Mouse (Mus musculus): Measurements from ENCODE around the gene Tdrd9. TPM values are rescaled to one million over a fixed set of nuclear protein-coding genes. Genes with fewer than 3 reads are reported as not detected.
A peak's percentile ranks its signal among the peaks of the same experiment; 100 is the strongest.

Gene Tdrd9
- polyA plus RNA-seq, 1 experiment from 2014 or later: not detected

DNA sequence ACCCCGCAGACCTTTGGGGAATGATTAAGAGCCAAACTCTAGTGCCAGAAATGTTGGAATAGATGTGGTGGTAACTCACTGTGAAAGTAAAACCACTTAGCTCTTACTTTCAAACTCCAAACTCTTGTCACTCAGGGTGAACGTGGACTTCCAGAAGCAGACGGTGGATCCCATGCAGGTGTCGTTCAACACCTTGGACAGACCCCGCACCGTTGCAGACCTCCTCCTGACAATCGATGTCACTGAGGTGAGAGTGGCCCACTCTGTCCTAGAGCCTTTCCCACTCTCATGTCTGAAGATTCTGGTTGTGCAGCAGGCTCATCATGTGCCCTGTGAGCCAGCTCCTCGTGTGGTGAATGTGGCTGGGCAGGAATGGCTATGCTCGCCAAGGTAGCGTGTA, 67.8 kb downstream of the Tdrd9 start:
- 83% methylated on average over 10 of the region's 10 CpGs for WGBS
- Histone ChIP-seq H3K36me3 (no peaks in the 10 kb centered on the region), H3K4me1 (no peaks in the 10 kb centered on the region), H3K4me3 (no peak overlapping the region), H3K27ac (no peak overlapping the region), H3K27me3 (no peaks in the 10 kb centered on the region), H3K9ac (no peak overlapping the region), H3K9me3 (no peaks in the 10 kb centered on the region), H3K4me2 (no peak overlapping the region)
- no peak for ATAC-seq (ENCODE audit: borderline replicate concordance, extremely low read depth, low FRiP score, low TSS enrichment)

GRCm38 (mm10) chr12:112042681-112043080, 71.3 kb downstream of the Tdrd9 start:
- Histone ChIP-seq H3K4me2 (no peak overlapping the region), H3K27me3 (no peaks in the 10 kb centered on the region), H3K4me3 (no peak overlapping the region), H3K4me1 (no peaks in the 10 kb centered on the region), H3K36me3 (no peaks in the 10 kb centered on the region), H3K9ac (no peak overlapping the region), H3K27ac (no peak overlapping the region), H3K9me3 (no peaks in the 10 kb centered on the region)
- WGBS: 79% methylated on average over 14 of the region's 14 CpGs
- no peak for ATAC-seq (ENCODE audit: borderline replicate concordance, extremely low read depth, low FRiP score, low TSS enrichment)

DNA sequence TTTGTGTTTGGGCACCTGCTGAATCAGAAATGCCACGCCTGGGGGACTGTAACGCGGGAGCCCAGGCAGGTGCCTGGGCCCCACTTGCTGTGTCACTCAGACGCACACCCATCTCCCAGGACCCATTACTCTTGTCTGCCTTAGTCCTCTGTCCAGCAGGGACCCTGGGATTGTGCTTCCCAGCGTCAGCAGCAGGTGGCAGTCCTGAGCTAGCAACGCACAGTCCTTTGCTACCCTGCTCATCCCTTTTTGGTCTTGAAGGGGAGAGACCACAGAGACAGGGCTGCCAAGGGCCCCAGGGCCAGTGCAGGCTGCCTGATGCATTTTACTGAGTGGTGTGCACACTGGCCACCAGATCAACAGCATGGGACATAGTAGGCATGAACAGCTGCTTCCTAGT, 106.3 kb downstream of the Tdrd9 start:
- Histone ChIP-seq H3K4me1 (no peaks in the 10 kb centered on the region), H3K9ac (no peak overlapping the region), H3K27me3 (no peaks in the 10 kb centered on the region), H3K27ac (no peak overlapping the region), H3K9me3 (no peaks in the 10 kb centered on the region), H3K4me2 (no peak overlapping the region), H3K4me3 (no peak overlapping the region), H3K36me3 (no peaks in the 10 kb centered on the region)
- WGBS: 2% methylated on average over 6 of the region's 6 CpGs
- ATAC-seq (ENCODE audit: borderline replicate concordance, extremely low read depth, low FRiP score, low TSS enrichment): peak; percentile 64; the same call in 1 of the 2 replicates

- Histone ChIP-seq H3K9me3 (no peaks in the 10 kb centered on the region), H3K27me3 (no peaks in the 10 kb centered on the region), H3K4me3 (no peak overlapping the region), H3K4me1 (no peaks in the 10 kb centered on the region), H3K36me3 (no peaks in the 10 kb centered on the region), H3K4me2 (no peak overlapping the region), H3K27ac (no peak overlapping the region), H3K9ac (no peak overlapping the region)
- 72% methylated on average over 8 of the region's 8 CpGs for WGBS
- ATAC-seq (ENCODE audit: borderline replicate concordance, extremely low read depth, low FRiP score, low TSS enrichment): no peak
Observed at GRCm38 (mm10) chr12:112079911-112080310, 108.6 kb downstream of the Tdrd9 start.

GRCm38 (mm10) chr12:112080911-112081310, 109.6 kb downstream of the Tdrd9 start:
- Histone ChIP-seq H3K4me2 (no peak overlapping the region), H3K36me3 (no peaks in the 10 kb centered on the region), H3K4me1 (no peaks in the 10 kb centered on the region), H3K9ac (no peak overlapping the region), H3K27ac (no peak overlapping the region), H3K4me3 (no peak overlapping the region), H3K9me3 (no peaks in the 10 kb centered on the region), H3K27me3 (no peaks in the 10 kb centered on the region)
- WGBS: 81% methylated on average over 4 of the region's 4 CpGs
- no peak for ATAC-seq (ENCODE audit: borderline replicate concordance, extremely low read depth, low FRiP score, low TSS enrichment)

- no peak overlapping the region for H3K4me3 ChIP-seq
- no peaks in the 10 kb centered on the region for H3K36me3 ChIP-seq
- no peak for ATAC-seq (ENCODE audit: borderline replicate concordance, extremely low read depth, low FRiP score, low TSS enrichment)
- no peaks in the 10 kb centered on the region for H3K9me3 ChIP-seq
- H3K9ac ChIP-seq: no peak overlapping the region
- no peaks in the 10 kb centered on the region; the same call in 1 of the 2 replicates for H3K4me1 ChIP-seq
- 32% methylated on average over 1 of the region's 1 CpGs for whole genome bisulfite sequencing
- H3K4me2 ChIP-seq: no peak overlapping the region
- H3K27ac ChIP-seq: no peak overlapping the region
- no peaks in the 10 kb centered on the region for H3K27me3 ChIP-seq
Observed at GRCm38 (mm10) chr12:112082241-112082640, 110.9 kb downstream of the Tdrd9 start.

- no peaks in the 10 kb centered on the region for H3K36me3 ChIP-seq
- no peak overlapping the region for H3K4me3 ChIP-seq
- no peak overlapping the region for H3K4me2 ChIP-seq
- no peaks in the 10 kb centered on the region for H3K9me3 ChIP-seq
- ATAC-seq (ENCODE audit: borderline replicate concordance, extremely low read depth, low FRiP score, low TSS enrichment): no peak
- no peak overlapping the region for H3K27ac ChIP-seq
- H3K27me3 ChIP-seq: peaks cover 5% of the 10 kb centered on the region; the same call in 1 of the 2 replicates
- WGBS: 72% methylated on average over 3 of the region's 3 CpGs
- H3K4me1 ChIP-seq: no peaks in the 10 kb centered on the region; the same call in 1 of the 2 replicates
- H3K9ac ChIP-seq: no peak overlapping the region
Observed at GRCm38 (mm10) chr12:112086250-112086649, 114.9 kb downstream of the Tdrd9 start.

DNA sequence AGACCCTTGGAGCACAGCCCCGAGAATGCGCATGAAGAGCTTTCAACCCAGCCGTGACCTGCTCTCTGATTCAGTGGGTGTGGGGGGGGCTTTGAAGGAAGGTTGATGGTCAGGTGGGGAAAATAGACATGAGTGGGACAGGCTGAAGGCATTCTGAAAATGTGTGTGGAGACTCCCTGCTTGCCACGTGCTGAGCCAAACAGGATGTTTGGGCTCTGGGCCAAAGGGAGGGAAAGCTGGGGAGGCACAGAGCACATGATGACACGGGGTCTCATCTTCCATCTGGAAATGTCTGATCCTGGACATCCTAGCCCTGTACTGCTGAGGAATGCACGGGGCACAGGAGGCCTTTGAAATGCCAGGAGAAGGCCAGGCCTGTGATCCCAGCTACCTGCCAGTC, 115.4 kb downstream of the Tdrd9 start:
- 37% methylated on average over 6 of the region's 6 CpGs for WGBS
- Histone ChIP-seq H3K36me3 (no peaks in the 10 kb centered on the region), H3K9ac (no peak overlapping the region), H3K4me1 (no peaks in the 10 kb centered on the region; the same call in 1 of the 2 replicates), H3K27ac (no peak overlapping the region), H3K27me3 (peaks cover 10% of the 10 kb centered on the region), H3K4me3 (no peak overlapping the region), H3K4me2 (no peak overlapping the region), H3K9me3 (no peaks in the 10 kb centered on the region)
- ATAC-seq (ENCODE audit: borderline replicate concordance, extremely low read depth, low FRiP score, low TSS enrichment): no peak

DNA sequence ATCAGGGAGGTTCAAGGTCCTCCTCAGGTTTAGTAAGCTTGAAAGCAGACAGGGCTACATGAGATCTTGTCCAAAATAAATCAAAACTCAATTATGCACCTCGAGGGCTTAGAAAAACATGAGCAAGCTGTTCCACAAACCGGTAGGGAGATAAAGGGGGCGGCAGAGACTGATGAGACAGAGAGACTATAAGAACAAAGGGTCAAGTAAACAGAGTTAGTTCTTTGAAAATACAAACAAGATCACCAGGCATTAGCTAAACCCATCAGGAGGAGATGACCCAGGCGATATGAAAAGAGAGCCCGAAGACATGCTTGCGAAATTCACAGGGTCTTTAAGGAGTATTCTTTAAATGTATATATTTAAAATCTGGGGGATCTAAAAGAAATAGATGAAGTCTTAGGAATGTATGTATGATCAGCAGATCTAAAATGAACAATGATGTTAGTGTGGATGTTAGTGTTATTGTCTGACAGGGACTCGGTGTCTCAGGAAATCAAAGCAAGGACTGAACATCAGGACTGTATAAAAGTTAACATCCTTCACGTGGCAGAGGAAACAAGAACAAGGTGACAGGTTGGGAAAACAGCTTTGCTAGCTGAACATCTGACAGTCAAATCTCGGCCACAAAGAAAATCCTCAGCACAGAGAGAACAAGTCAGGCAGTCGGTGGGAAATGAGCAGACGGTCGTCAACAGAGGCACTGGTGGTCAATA, 117.4 kb downstream of the Tdrd9 start:
- Histone ChIP-seq H3K4me3 (no peak overlapping the region), H3K27me3 (peaks cover 14% of the 10 kb centered on the region), H3K9ac (no peak overlapping the region), H3K4me1 (no peaks in the 10 kb centered on the region; the same call in 1 of the 2 replicates), H3K4me2 (no peak overlapping the region), H3K36me3 (no peaks in the 10 kb centered on the region), H3K27ac (no peak overlapping the region), H3K9me3 (no peaks in the 10 kb centered on the region)
- no peak for ATAC-seq (ENCODE audit: borderline replicate concordance, extremely low read depth, low FRiP score, low TSS enrichment)
- WGBS: 21% methylated on average over 12 of the region's 12 CpGs

GRCm38 (mm10) chr12:112091054-112091453, 119.7 kb downstream of the Tdrd9 start:
- H3K4me2 ChIP-seq: no peak overlapping the region

DNA sequence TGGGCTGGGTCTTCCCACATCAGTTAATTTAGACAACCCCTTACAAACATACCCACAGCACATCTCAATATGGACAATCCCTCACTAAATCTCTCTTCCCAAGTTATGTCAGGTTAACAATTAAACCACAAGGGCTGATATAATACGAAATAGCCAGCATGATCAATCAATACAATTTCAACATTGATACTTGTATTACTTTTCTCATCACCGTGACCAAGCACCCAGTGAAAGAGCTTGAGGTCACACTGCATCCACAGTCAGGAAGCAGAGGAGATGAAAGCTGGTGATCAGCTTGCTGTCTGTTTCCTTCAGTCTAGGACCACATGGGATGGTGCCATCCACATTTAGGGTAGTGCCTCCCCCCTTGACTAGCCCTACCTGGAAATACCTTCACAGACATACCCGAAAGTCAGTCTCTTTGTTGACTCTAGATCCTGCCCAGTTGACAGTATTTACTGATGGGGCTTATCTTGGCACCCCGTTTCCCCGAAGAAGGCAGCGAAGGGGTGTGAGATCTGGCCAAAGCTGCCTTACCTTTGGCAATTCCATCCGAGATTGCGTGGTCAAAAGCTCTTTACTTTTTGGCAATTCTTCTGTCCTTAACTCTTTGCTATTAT, 123.0 kb downstream of the Tdrd9 start:
- 44% methylated on average over 8 of the region's 8 CpGs for WGBS
- Histone ChIP-seq H3K9me3 (no peaks in the 10 kb centered on the region), H3K4me1 (peaks cover 11% of the 10 kb centered on the region), H3K4me3 (no peak overlapping the region), H3K27me3 (peaks cover 14% of the 10 kb centered on the region), H3K27ac (no peak overlapping the region), H3K4me2 (no peak overlapping the region), H3K9ac (no peak overlapping the region), H3K36me3 (no peaks in the 10 kb centered on the region)
- ATAC-seq (ENCODE audit: borderline replicate concordance, extremely low read depth, low FRiP score, low TSS enrichment): no peak

More at GRCm38 (mm10) chr12:112091054-112091453, 119.7 kb downstream of the Tdrd9 start:
- 6% methylated on average over 12 of the region's 12 CpGs for WGBS
- no peaks in the 10 kb centered on the region for H3K9me3 ChIP-seq
- no peak overlapping the region for H3K27ac ChIP-seq
- H3K9ac ChIP-seq: no peak overlapping the region
- no peaks in the 10 kb centered on the region for H3K36me3 ChIP-seq
- no peak for ATAC-seq (ENCODE audit: borderline replicate concordance, extremely low read depth, low FRiP score, low TSS enrichment)
- peaks cover 4% of the 10 kb centered on the region for H3K4me1 ChIP-seq
- H3K4me3 ChIP-seq: no peak overlapping the region
- peaks cover 14% of the 10 kb centered on the region for H3K27me3 ChIP-seq

DNA sequence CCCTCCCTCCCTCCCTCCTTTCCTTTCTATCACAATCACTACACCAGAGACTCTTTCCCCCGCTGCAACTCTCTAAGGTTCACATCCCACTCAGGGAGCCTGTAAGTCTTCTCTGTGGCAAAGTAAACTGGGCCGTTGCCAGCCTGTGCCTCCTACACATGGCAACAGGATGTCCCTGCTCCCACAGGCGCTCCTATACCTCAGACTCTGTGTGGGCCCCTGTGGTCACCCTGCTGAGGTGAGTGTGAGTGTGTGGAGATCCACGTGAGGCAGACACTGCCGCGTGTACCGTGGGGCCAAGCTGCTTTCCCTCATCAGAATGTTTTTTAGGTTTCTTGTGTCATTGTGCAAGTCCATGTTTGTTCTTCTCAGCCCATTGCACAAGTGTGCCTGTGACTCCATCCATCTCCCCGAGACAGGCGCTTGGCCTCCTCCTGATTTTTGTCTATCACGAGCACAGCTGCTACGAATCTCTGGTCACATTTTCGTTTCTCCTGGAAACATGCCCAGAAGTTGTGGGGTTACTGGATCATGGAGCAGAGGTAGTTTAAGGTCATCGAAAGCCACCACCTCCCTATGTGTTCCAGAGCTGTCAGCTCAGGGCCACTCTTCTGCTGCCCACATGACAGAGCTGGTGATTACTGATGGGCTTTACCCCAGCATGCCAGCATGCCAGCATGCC, 124.8 kb downstream of the Tdrd9 start:
- Histone ChIP-seq H3K27me3 (peaks cover 10% of the 10 kb centered on the region), H3K9me3 (no peaks in the 10 kb centered on the region), H3K4me1 (peaks cover 13% of the 10 kb centered on the region), H3K4me2 (no peak overlapping the region; the same call in 1 of the 2 replicates), H3K36me3 (no peaks in the 10 kb centered on the region), H3K4me3 (no peak overlapping the region), H3K27ac (peak overlapping the region; percentile 81), H3K9ac (no peak overlapping the region)
- WGBS: 26% methylated on average over 13 of the region's 13 CpGs
- peak; percentile 89 for ATAC-seq (ENCODE audit: borderline replicate concordance, extremely low read depth, low FRiP score, low TSS enrichment)

Data from lung, embryonic 15.5 days (tissue).